Mouse (Mus musculus) hindbrain, embryonic 11.5 days (tissue): ENCODE measurements around the gene Fgf16. TPM values are rescaled to one million over a fixed set of nuclear protein-coding genes. Genes with fewer than 3 reads are reported as not detected.

Experiments used
- ATAC-seq: fragments of 200-750 bp; cut with Nextera tagmentation; 2 replicates; pipeline ENCODE4 v1.8.0; 2017; ENCODE audit warnings: mild to moderate bottlenecking, moderate TSS enrichment, moderate library complexity; ENCODE audit not compliant: low FRiP score
- DNase-seq: peaks from one replicate; pipeline ENCODE4 v3.0.0-alpha.2; 2015; ENCODE audit warnings: low spot score
- H3K27ac ChIP-seq: fragments of 300-500 bp; sonication (generic); 2 replicates; pipeline ENCODE4 v1.5.1; 2014; ENCODE audit warnings: mild to moderate bottlenecking, low read depth, low read length
- H3K27me3 ChIP-seq: fragments of 300-500 bp; sonication (generic); 2 replicates; pipeline ENCODE4 v1.6.1; 2014; ENCODE audit warnings: mild to moderate bottlenecking, low read length, moderate library complexity, mixed read lengths; ENCODE audit not compliant: control insufficient read depth, insufficient read depth
- H3K36me3 ChIP-seq: fragments of 300-500 bp; sonication (generic); 2 replicates; pipeline ENCODE4 v1.6.1; 2014; ENCODE audit warnings: mild to moderate bottlenecking, low read length, moderate library complexity, mixed read lengths; ENCODE audit not compliant: control insufficient read depth, insufficient read depth
- H3K4me1 ChIP-seq: fragments of 300-500 bp; sonication (generic); replicated peaks from 2 replicates; pipeline ENCODE4 v1.6.1; 2014; ENCODE audit warnings: low read length, mixed read lengths; ENCODE audit not compliant: control insufficient read depth, insufficient read depth
- H3K4me2 ChIP-seq: fragments of 300-500 bp; sonication (generic); replicated peaks from 2 replicates; pipeline ENCODE4 v1.6.1; 2014; ENCODE audit warnings: mild to moderate bottlenecking, low read depth, low read length
- H3K4me3 ChIP-seq: fragments of 300-500 bp; sonication (generic); 2 replicates; pipeline ENCODE4 v1.5.1; 2014; ENCODE audit warnings: low read depth, low read length
- H3K9ac ChIP-seq: fragments of 300-500 bp; sonication (generic); 2 replicates; pipeline ENCODE4 v1.6.1; 2014; ENCODE audit warnings: low read depth, low read length
- H3K9me3 ChIP-seq: fragments of 300-500 bp; sonication (generic); 2 replicates; pipeline ENCODE4 v1.6.1; 2016; ENCODE audit warnings: low read length; ENCODE audit not compliant: control insufficient read depth
- WGBS: fragments of 180-500 bp; shearing (Covaris S2); extraction: QIAGEN DNeasy Blood & Tissue Kit; methylation state at CpG from one replicate; pipeline ENCODE4 v1.1.7; 2014; 5-methylcytosine and 5-hydroxymethylcytosine counted together
- polyA plus RNA-seq: library from polyadenylated mRNA; unstranded; fragments of >200 nt; fragmentation: Nextera tagmentation; extraction: Ambion mirVana; gene quantifications from 2 replicates; pipeline ENCODE4 v1.2.1, GENCODE M21; 2014

Fgf16 gene
- polyA plus RNA-seq, 1 experiment from 2014 or later: not detected

DNA sequence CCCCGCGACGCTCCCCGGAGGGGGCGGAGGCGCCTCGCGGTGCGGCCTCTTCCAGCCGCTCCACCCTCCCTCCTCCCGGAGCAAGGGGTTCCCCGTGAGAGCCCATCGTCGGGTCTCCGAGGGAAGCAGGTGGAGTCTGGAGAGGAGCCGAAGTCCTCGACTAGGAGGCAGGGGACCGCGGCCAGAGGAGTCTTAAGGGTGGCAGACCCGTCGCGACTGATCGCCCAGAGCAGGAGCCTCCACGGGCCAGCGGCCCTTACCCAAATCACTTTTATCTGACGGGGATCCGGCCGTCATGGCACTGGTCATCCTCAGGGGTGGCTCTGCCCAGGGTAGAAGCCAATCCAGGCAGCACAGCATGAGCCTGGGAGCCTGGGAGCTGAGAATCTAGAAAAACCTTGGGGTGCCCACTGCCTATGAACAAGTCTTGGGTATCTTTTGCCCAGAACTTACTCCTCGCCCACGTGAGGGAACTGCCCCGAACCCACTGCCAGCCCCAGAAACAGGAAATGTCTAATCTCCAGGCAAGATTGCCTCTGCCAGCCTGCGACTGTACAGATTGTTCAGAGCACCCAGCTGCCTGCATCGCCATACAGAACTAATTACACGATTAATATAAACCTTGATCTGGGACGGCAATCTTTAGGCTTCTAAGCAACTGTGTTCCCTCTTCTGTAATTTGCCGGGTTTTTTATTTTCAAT is 1.1 kb downstream of the Fgf16 start:
- peak; percentile 27; the same call in 1 of the 2 replicates for ATAC-seq
- Histone ChIP-seq H3K27me3 (peaks cover 40% of the 10 kb centered on the region), H3K4me2 (peak overlapping the region; percentile 49), H3K4me1 (no peaks in the 10 kb centered on the region), H3K9ac (no peak overlapping the region), H3K9me3 (no peaks in the 10 kb centered on the region), H3K27ac (no peak overlapping the region), H3K4me3 (peak overlapping the region; percentile 33), H3K36me3 (no peaks in the 10 kb centered on the region)
- DNase-seq: peak; percentile 27
- WGBS: 16% methylated on average over 32 of the region's 36 CpGs

DNA sequence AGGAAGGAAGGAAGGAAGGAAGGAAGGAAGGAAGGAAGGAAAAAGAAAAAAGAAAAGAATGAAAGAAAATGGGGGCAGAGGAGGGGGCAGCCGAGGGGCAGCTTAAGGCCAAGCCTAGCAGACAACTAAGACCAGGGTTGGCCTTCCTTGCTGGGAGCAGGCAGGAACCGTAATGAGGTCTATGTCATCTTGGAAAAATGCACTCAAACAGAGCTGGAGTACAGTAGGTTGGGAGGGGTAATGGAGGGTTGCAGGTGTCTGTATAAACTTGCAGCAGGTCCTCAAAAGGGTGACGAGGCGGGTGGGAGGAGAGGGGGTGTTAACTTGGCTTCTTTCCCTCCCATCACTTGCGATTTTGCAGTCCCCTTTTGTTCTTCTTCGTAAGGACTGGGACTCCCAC is 1.9 kb downstream of the Fgf16 start:
- peaks cover 40% of the 10 kb centered on the region for H3K27me3 ChIP-seq
- no peaks in the 10 kb centered on the region for H3K36me3 ChIP-seq
- no peak overlapping the region for H3K4me3 ChIP-seq
- H3K4me1 ChIP-seq: no peaks in the 10 kb centered on the region
- 32% methylated on average over 6 of the region's 6 CpGs for WGBS
- H3K9me3 ChIP-seq: no peaks in the 10 kb centered on the region
- no peak for DNase-seq
- H3K9ac ChIP-seq: no peak overlapping the region
- ATAC-seq: no peak
- H3K27ac ChIP-seq: no peak overlapping the region
- H3K4me2 ChIP-seq: no peak overlapping the region

DNA sequence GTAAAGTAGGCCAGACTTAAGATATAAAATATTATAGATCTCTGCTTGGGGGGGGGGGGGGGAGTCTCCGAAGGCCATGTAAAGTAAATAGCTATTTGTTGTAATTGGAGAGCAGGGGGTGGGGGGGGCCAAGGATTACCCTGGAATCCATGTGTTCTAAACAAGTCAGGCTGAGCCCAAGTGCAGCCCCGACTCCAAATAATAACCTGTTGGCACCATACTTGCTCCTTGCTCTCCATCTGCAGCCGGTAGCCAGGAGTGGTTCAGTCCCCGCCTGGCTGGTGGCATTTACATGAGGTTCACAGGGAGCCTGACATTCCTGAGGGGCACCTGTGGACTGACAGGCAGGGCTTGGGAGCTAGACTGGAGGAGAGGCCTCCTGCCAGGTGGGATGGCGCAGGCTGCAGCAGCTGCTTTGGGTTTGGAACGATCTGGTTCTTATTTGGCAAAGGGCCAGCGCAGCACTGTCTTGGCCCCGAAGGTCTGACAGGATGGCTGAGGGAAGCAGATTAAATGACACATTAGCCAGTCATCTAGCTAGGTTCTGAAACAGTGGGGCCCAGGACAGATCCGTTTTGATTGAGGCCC is 3.2 kb downstream of the Fgf16 start:
- 56% methylated on average over 9 of the region's 9 CpGs for WGBS

DNA sequence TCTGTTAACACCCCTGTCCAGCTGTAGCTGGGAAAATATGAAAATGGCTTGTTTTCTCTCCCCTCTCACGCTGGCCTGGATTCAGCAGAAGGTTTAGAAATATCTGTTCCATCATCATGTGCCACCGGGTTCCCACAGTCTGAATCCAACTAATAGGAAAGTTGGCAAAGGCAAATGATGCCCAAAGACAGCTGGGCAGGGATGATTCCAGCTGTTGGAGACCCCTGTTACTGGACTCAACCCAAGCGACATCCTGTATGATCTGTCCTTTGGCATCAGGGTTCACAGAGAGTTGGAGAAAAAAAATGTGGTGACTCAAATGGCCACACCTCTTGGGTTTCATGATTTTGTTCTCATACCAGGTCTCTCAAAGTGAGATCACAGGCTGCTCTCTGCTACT is 3.9 kb downstream of the Fgf16 start:
- Histone ChIP-seq H3K4me3 (no peak overlapping the region), H3K4me1 (no peaks in the 10 kb centered on the region), H3K27ac (no peak overlapping the region), H3K4me2 (no peak overlapping the region), H3K27me3 (peaks cover 36% of the 10 kb centered on the region), H3K36me3 (no peaks in the 10 kb centered on the region), H3K9ac (no peak overlapping the region), H3K9me3 (no peaks in the 10 kb centered on the region)
- no peak for ATAC-seq
- 83% methylated on average over 3 of the region's 3 CpGs for WGBS
- DNase-seq: no peak

More for the DNA sequence above, 3.2 kb downstream of the Fgf16 start:
- ATAC-seq: no peak
- Histone ChIP-seq H3K4me1 (no peaks in the 10 kb centered on the region), H3K4me3 (no peak overlapping the region), H3K9ac (no peak overlapping the region), H3K27me3 (peaks cover 40% of the 10 kb centered on the region), H3K27ac (no peak overlapping the region), H3K36me3 (no peaks in the 10 kb centered on the region), H3K4me2 (no peak overlapping the region), H3K9me3 (no peaks in the 10 kb centered on the region)
- DNase-seq: no peak

DNA sequence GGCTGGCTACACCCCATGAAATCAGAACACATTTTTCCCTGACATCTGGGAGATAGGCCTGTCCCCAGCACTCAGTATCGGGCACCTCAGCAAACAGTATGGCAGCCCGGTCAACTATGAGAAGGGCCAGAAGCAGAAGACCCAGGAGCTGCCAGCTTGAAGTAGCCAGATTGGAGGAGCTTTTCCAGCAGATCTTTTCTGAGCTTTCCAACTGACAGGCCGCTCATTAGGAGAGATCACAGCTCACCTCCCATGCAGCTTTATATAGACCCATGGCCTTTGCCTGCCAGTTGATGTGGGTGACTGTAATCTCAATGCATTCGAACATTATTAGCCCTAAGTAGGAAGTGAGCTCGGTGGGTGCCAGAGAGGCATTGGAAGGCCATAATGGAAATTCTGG is 9.2 kb downstream of the Fgf16 start:
- Histone ChIP-seq H3K36me3 (no peaks in the 10 kb centered on the region), H3K4me3 (no peak overlapping the region), H3K4me2 (no peak overlapping the region), H3K27ac (no peak overlapping the region), H3K27me3 (no peaks in the 10 kb centered on the region), H3K4me1 (no peaks in the 10 kb centered on the region), H3K9ac (no peak overlapping the region), H3K9me3 (no peaks in the 10 kb centered on the region)
- ATAC-seq: no peak
- no peak for DNase-seq
- 86% methylated on average over 5 of the region's 5 CpGs for WGBS

DNA sequence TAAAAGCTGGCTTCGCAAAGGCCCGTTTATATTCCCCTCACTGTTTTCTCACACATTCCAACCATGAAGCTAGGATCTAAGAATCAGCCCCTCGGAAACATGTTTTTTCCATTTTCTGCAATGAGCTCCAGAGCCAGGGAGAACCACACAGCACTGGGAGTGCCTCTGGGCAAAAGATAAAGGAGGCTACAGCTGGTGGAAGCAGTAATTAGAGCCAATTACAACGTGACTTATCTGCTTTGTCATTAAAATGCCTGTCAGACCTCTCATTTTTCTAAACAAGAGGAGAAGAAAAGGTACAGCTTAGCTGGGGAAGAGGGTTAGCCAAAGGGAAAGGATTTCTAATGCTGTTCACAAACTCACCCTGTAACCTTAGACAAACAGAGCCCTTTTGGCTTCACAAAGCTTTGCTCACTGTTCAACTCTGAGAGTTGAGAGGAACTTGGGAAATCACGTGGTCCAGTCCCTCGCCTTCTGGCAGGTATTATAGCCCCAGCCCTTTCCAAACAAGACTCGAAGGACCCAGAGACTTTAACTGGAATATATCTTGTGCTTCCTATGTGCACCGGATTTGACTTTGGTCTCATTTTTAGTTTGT is 30.8 kb downstream of the Fgf16 start:
- DNase-seq: no peak

DNA sequence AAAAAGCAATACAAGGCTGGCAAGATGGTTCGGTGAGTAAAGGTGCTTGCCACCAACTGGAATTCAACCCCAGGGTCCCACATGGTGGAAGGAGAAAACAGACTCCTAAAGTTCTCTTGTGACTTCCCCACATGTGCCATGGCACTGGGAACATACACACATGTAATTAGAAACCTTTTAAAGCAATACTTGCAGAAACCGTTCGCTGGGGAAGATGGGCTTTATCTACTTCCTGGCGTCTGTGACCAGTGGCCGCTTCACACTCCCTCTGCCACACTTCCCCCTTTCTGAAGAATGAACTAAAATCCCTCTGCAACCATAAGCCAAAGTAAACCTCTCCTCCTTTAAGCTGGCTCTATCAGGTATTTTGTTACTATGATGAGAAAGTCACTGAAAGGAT is 60.4 kb downstream of the Fgf16 start:
- Histone ChIP-seq H3K4me1 (no peaks in the 10 kb centered on the region), H3K27ac (no peak overlapping the region), H3K36me3 (no peaks in the 10 kb centered on the region), H3K4me2 (no peak overlapping the region), H3K9ac (no peak overlapping the region), H3K9me3 (no peaks in the 10 kb centered on the region), H3K4me3 (no peak overlapping the region), H3K27me3 (no peaks in the 10 kb centered on the region)
- ATAC-seq: no peak
- no peak for DNase-seq
- 89% methylated on average over 5 of the region's 5 CpGs for WGBS

More for the DNA sequence above, 30.8 kb downstream of the Fgf16 start:
- Histone ChIP-seq H3K36me3 (no peaks in the 10 kb centered on the region), H3K4me1 (no peaks in the 10 kb centered on the region), H3K4me2 (no peak overlapping the region), H3K9ac (no peak overlapping the region), H3K27ac (no peak overlapping the region), H3K9me3 (no peaks in the 10 kb centered on the region), H3K4me3 (no peak overlapping the region), H3K27me3 (no peaks in the 10 kb centered on the region; the same call in 1 of the 2 replicates)
- 61% methylated on average over 8 of the region's 8 CpGs for WGBS
- ATAC-seq: no peak
